Mouse (Mus musculus) kidney, adult 18-20 months (tissue): ENCODE data around the gene Dlx6.

Experiments used
- DNase-seq: peaks from one replicate; pipeline ENCODE4 v3.0.0; 2021

The Dlx6 gene

DNA sequence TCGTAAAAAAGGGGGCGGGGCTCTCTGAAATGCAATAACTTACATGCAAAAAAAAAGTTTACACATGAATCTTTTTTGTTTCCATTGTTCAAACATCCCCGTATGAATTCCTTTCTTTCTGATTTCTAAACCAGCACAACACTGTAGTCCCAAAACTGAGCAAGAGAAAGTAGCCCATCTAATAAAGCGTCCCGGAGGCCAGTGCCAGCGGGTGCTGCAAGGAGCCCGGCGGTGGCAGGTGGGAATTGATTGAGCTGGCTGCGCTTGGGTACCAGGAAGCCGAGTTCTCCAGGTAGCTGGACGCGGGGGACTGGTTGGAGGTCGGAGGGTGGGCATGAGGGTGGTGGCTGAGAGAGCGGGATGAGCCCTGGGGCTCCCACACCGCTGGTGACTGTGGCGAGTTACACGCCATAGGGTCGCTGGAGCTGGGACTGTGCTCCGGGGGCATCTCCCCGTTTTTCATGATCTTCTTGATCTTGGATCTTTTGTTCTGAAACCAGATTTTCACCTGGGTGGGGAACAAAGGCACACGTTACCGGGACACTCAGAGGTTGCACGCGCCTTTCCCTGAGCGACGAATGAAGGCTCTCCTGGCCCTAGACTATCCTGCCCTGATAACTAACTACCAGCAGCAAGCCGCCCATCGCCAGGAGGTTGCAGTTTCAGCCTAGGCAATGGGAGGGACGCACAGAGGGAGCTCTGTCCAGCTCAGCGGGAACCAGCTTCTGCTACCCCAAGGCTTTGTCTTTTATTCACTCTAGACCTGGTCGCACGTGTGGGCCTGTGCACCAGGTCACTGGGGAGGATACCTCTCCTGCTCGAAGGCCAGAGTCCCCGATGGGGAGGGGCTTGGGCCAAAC, 15.1 kb downstream of the Dlx6 start:
- DNase-seq: no peak

- no peak for DNase-seq
Observed at GRCm38 (mm10) chr6:6878841-6879291, 15.7 kb downstream of the Dlx6 start.

GRCm38 (mm10) chr6:6879371-6880325, 16.5 kb downstream of the Dlx6 start:
- DNase-seq: no peak

DNA sequence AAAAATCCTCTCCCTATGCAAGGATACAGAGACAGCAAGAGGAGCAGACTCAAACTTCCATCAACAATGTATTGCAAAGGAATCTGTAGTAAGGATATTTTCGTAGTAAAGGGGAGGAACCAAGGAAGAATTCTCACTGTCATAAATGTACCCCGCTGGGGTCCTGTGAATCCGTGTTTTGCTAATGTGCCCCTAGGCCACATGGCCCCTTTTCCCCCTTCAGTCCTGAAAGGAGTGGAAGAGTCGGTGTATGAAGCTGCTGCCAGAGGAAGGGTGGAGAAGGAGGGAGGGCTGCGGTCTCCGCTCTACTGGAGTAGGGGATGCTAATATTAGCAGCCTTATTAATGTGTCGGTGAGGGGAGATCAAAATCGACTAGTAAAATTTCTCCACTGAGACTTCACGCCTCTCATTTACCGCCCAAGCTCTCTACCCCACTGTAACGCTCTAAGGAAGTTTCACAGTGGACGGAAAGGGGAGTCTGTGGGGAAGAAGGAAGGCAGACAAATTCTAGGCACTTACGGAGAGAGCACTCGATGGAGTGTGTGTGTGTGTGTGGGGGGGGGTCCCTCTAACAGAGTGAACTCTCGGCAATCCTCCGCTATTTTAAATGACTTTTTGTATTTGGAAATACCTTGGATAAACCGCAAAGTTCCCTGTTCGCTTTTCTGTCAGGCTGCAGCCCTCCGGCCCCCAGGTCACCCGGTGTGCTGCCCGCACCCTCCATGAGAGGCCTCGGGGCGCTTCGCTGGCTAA, 17.4 kb downstream of the Dlx6 start:
- no peak for DNase-seq

DNA sequence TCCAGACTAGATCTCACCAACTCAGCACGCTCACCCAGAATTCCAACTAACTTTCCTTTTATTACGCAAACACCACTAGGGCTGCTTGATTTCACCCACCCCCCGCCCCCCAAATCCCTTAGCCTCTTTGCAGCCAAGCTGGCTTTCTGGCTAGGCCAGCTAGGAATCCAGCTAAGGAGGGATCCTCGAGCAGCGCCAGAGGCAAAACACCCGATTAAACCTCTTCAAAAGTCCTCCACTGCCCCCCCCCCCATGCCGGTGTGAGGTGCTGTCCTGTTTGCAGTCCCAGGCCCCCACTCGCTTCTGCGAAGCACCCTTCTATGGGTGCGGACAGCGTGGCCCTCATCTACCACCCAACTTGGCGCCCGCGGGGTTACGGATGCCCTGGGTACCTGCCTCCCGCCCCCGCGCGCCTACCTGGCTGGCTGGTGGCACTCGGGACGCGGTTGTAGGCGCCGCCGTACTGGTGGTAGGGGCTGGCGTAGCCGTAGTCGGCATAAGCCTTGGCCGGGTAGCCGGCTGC, 18.0 kb downstream of the Dlx6 start:
- DNase-seq: no peak

DNA sequence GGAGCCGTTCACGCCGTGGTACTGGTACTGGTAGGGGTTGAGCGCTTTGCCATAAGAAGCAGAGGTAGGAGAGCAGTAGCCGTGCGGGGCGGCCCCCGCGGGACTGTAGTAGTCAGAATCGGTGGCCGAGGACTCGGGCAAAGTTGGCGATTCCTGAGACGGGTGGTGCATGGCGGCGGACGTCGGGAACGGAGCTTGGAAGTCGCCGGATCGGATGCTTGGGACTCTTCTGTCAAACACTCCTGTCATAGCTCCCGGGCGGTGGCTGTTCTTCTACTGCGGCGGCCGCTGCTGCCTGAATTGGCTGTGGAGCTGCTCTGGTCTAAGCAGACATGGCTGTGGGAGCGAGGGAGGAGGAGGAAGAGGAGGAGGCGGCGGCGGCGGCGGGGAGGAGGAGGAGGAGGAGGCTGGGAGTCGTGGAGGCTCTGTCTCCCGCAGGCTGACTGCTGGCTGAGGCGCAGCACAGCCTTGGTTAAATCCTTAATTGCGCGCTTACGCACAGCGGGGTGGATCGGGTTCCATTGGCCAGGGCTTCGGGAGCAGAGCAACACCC, 18.6 kb downstream of the Dlx6 start, which contains the start of gene Dlx5:
Gene Dlx5 (minus strand): TSS at position 448 of the 553 bp plus-strand sequence.
- no peak for DNase-seq

- DNase-seq: no peak
Observed at GRCm38 (mm10) chr6:6882266-6882797, 19.2 kb downstream of the Dlx6 start.

DNA sequence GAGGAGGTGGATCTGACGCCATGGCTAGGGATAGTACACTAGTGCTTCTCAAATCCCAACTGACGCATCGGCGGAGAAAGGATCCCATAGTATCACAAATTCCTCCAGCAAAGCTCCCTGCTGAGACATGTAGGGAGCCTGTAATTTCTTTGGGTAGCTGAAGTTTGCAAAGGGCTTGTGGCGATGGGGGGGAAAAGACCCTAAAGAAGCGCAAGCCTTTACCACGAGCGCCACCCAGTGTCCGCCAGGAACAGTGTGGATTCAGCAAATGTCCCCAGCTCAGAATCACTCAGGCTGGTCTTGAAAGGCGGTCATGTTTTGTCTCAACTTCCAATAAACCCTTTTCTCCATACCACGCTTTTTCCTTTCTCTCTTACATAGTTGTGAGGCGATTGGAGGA, 21.8 kb downstream of the Dlx6 start:
- DNase-seq: peak; percentile 49

DNA sequence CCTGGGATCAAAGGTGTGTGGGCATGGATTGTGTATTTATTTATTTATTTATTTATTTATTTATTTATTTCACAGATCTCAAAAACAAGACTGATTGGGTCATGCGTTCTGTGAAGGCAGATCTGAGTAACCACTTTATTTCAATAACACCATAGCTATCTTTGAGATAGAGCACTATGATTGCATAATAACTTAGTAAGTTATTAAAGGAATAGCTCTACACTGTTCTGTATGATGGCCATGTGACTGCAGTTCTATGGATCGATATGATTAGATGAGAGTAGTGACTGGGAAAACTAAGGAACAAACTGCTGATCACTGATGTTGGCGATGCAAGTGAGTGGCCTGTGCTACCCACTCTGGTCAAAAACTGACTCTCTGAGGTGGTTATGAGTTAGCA, 23.1 kb downstream of the Dlx6 start:
- DNase-seq: no peak

- no peak for DNase-seq
Observed at GRCm38 (mm10) chr6:6890047-6890446, 26.9 kb downstream of the Dlx6 start.

GRCm38 (mm10) chr6:6909586-6909985, 46.5 kb downstream of the Dlx6 start:
- DNase-seq: peak; percentile 18

DNA sequence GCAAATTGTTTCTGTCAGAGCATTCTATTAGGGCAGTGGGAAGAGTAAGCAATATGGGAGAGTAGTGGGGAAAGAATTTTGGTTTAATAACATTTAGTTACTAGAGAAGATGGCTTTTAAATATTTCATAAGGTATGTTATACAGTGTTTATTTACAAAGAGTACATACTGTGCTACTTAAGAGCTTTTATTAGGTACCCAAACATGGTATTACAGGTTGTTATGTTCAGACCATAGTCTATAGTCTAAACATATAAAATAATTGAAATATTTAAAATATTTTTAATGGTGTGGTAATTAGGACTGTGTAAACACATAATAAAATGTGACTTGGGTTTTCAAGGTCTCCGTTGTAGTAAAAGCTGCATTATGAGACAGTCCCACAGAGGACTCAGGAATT, 51.2 kb downstream of the Dlx6 start:
- no peak for DNase-seq

DNA sequence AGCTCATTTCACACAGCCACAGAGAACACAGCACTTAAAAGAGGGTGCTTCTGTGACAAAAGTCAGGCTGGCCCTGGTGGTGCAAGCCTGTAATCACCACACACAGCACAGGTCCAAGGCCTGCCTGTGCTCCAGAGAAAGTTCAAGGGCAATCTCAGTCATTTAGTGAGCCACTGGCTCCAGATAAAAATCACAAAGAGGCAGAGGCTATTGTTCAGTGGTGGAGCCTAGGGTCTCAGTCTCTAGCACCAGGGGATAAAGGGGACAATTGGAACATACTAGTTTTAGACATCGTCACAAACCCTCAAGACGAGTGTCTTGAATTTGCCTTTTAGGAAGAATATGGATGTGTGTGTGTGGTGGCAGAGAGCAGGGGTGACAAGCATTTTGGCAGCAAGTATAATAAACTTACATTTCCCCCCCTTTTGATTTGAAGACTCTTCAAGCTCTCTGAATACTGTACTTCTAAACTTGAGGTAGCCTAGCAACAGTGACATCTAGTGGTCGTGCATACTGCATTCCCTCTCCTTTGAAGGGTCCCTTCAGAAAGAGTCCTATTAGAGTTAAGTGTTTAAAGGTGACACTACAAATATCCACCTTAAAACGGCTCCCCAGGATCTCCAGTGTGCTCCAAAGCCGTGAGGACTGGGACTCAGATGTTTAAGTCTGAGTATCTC, 51.9 kb downstream of the Dlx6 start:
- peak; percentile 28 for DNase-seq

DNA sequence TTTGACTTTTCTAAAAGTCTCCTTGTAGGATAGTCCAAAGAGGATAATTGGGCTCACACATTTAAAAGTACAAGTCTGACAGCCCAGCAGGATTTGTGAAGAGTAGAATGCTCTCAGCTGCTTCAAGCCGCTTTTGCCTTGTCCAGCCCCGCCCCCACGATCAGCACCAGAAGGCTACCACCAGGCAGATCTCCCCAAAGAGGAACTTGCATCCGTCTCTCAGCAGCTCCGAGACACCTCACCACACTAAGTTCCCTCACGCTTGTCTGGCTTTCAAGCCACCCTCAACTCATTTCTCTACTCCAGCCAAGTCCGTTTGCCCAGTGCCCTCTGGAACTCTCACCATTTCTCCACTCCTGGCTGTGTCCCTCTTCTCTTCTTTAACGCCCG, 52.4 kb downstream of the Dlx6 start:
- DNase-seq: no peak

GRCm38 (mm10) chr6:6917334-6917733, 54.2 kb downstream of the Dlx6 start:
- no peak for DNase-seq
